Mouse (Mus musculus) R1 (cell line): ENCODE results near the gene Tle6.

ENCODE experiments used
- DNase-seq: peaks from one replicate; pipeline ENCODE4 v3.0.0-alpha.2; 2018; ENCODE audit warnings: low read depth, low spot score

Gene Tle6

GRCm38 (mm10) chr10:81541803-81542202, 59.1 kb downstream of the Tle6 start:
- no peak for DNase-seq

GRCm38 (mm10) chr10:81541363-81541762, 59.5 kb downstream of the Tle6 start:
- no peak for DNase-seq
